Mouse (Mus musculus) fibroblast of lung, adult 2 months (primary cell): ENCODE measurements at regions not wholly inside any gene's neighbourhood (a gene's known extent, or its start where the extent isn't known, plus 50 kb on each side); places are given as distances from the start of the nearest gene placed in this dataset.

Source experiments
- DNase-seq: peaks from one replicate; pipeline ENCODE4 v3.0.0-alpha.2; 2011; ENCODE audit warnings: low read depth

- peak; percentile 80 for DNase-seq
Observed at GRCm38 (mm10) chr14:25371661-25372060, 87.3 kb upstream of the Zmiz1 start.

- DNase-seq: no peak
Observed at GRCm38 (mm10) chr14:25372581-25372980, 86.4 kb upstream of the Zmiz1 start.

- DNase-seq: no peak
Observed at GRCm38 (mm10) chr14:25373167-25373566, 85.8 kb upstream of the Zmiz1 start.

GRCm38 (mm10) chr14:25375001-25375400 lies 84.0 kb upstream of the Zmiz1 start:
- no peak for DNase-seq

- no peak for DNase-seq
Observed at GRCm38 (mm10) chr14:25377091-25377490, 81.9 kb upstream of the Zmiz1 start.

GRCm38 (mm10) chr14:25377554-25377899 lies 81.5 kb upstream of the Zmiz1 start:
- DNase-seq: no peak

- DNase-seq: peak; percentile 90
Observed at GRCm38 (mm10) chr14:25377900-25378716, 80.9 kb upstream of the Zmiz1 start.

GRCm38 (mm10) chr14:25378717-25379224 lies 80.2 kb upstream of the Zmiz1 start:
- DNase-seq: peak; percentile 85

- DNase-seq: no peak
Observed at GRCm38 (mm10) chr14:25383169-25383824, 75.7 kb upstream of the Zmiz1 start.

GRCm38 (mm10) chr14:25385644-25386043 lies 73.3 kb upstream of the Zmiz1 start:
- DNase-seq: no peak

- no peak for DNase-seq
Observed at GRCm38 (mm10) chr14:25387780-25388179, 71.2 kb upstream of the Zmiz1 start.

GRCm38 (mm10) chr14:25389314-25389713 lies 69.7 kb upstream of the Zmiz1 start:
- DNase-seq: no peak

GRCm38 (mm10) chr14:25392412-25392811 lies 66.6 kb upstream of the Zmiz1 start:
- DNase-seq: no peak

- no peak for DNase-seq
Observed at GRCm38 (mm10) chr14:25392940-25393339, 66.0 kb upstream of the Zmiz1 start.

- DNase-seq: no peak
Observed at GRCm38 (mm10) chr14:25394931-25395330, 64.1 kb upstream of the Zmiz1 start.

GRCm38 (mm10) chr14:25396990-25397531 lies 61.9 kb upstream of the Zmiz1 start:
- peak; percentile 55 for DNase-seq

- no peak for DNase-seq
Observed at GRCm38 (mm10) chr14:25397751-25398150, 61.2 kb upstream of the Zmiz1 start.

GRCm38 (mm10) chr14:25398745-25399144 lies 60.2 kb upstream of the Zmiz1 start:
- DNase-seq: no peak

- no peak for DNase-seq
Observed at GRCm38 (mm10) chr14:25399286-25399685, 59.7 kb upstream of the Zmiz1 start.

GRCm38 (mm10) chr14:25401104-25401963 lies 57.7 kb upstream of the Zmiz1 start:
- no peak for DNase-seq

- DNase-seq: no peak
Observed at GRCm38 (mm10) chr14:25402409-25402808, 56.6 kb upstream of the Zmiz1 start.

GRCm38 (mm10) chr14:25405191-25405590 lies 53.8 kb upstream of the Zmiz1 start:
- DNase-seq: no peak
